Mouse (Mus musculus): ENCODE results near the gene Slc27a3.
"Not testable (repeated sequence)": the region's sequence is repeated elsewhere in the genome, so short reads cannot be mapped to it uniquely, and the experiment has no call there.

Gene Slc27a3

DNA sequence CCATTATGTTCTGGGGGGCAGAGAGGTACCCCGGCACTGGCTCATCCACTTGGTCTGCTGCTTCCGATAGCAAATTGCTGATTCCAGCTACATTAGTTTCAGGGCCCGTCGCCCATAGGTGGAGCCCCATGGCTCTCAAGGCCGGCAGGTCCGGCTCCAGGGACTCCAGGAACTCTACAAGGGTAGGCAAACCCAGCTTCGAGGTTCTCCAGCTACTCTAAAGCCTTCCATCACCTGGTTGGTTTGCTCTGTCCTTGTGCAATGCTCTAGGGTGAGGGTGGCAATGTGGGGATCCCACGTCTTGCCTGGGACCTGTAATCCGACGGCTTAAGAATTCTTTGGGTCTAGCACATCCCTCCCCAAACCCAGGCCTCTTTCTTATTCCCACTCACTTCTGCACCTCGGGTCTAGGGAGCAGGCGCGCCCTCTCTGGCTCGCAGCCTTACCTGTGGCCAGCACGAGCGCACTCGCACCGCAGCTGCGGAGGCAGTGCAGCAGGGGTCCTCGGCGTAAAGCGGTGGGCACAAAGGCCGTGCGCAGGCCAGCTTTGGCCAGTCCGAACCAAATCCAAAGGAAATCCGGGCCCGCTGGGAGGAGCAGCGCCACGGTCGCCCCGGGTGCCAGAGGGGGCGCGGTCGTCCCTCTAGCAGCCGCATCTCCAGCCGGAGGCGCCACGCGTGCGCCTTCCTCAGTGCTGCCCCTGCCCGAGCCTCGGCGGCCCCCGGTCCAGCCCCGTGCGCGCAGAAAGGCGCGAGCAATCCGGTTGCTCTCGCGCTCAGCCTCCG lies 820 bp downstream of the Slc27a3 start:
- peak; percentile 52 for DNase-seq

DNA sequence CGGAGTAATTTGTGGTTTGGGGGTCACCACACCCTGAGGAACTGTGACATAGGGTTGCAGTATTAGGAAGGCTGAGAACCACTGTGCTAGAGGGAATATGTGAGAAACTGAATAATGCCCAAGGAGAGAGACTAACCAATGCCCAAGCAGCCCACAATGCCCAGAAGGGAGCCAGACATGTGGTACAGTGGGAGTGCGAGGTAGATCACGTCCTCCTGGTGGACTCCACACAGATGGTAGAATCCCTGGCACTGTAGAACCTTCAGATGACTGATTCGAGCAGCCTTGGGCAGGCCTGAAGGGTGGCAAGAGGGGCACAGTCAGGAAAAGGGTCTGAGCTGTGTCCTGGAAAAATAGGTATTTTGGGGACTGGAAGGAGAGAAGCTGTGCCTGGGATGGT lies 1.5 kb downstream of the Slc27a3 start:
- no peak for DNase-seq

DNA sequence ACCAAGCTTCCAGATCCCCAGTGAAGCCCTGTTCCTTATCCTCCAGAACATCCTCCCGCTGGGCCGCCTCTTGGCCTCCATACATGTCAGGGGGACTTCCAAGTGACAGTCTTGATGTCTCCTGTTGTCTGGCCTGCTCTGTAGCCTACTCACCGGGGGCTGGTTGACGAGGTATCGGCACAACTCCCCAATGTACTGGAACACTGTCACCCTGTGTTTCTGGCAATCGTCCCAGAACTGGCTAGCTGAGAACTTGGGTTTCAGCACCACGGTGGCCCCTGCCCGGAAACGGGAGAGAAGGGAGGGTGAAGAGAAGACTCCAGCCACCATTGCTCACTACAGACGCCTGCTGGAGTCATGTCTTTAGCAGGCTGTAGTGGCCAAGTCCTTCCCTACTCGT lies 2.3 kb downstream of the Slc27a3 start:
- peak; percentile 39 for DNase-seq

DNA sequence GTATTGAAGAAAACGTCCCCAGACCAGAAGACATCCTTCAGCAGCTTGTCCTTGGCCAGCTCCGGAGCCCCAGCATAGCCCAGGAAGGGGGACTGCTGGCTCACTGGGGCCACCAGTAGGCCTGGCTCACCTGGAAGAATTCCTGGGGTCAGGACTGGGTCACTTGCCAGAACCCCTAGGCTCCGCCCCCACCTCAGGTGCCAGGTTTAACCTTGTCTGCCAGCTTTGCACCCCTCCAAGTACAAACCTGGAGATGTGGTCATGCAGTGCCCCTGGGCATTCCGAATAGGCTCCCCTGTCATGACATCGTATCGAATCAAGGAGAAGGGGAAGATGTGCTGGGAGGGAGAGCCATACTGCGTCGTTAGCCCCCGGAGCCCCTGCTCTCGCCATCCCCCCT lies 2.9 kb downstream of the Slc27a3 start:
- no peak for DNase-seq

DNA sequence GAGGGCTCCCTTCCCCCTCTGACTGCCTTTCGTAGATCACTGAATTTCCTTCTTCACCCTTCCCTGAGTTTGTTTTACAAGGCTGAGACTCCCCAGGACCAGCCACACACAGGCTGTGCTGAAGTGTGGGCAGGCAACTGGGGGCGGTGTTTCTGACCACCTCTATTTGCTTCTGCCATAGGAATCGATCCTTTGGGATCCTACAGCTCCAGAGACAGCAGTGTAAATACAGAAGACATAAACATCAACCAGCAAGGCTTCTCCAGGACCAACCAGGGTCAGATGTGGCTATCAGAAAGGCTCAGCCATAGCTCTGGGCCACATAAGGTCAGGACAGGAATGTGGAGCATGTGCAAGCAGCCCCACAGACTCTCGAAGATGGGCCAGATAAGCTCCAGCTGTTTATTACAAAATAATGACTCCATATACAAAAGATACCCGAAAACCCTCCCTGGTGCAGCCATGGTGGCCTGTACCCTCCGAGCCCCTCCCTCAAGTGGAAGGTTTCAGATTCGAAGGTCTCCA lies 4.8 kb downstream of the Slc27a3 start:
- no peak for DNase-seq

DNA sequence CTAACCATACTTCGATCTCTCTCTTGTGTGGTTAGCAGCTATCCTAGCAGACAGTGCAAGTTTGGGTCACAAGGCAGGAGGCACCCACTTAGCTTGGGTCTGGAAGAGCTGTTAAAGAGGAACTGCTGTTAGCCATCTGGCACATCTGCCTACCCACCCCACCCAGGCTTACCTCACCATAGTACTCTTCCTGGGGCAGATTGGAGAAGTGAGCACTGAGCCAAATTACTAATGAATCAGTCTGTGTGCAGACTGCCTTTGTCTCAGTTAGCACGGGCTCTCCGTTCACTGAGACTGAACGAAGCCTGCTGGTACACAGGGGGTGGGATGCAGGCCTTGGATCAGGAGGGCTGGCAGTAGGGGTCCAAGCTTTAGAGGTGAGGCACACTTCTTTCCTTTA lies 6.0 kb downstream of the Slc27a3 start:
- DNase-seq: peak; percentile 61

DNA sequence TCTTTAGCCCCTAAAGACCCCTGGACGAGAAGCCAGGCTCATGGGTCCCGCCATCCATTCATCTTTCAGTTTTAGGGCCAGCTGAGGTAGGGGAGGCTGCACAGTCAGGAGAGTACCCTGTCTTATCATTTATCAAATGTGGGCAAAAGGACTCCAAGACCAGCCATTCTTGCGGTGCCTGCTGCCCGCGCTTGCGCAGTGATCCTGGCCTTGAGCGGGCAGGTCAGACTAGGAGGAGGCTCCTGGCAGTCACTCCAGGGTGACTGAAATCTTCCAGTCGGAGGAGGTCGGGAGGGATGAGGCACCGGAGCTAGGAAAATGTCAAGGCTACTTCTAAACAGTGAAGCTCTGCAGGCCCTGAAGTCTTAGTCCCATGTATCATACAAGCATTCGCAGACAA lies 8.0 kb downstream of the Slc27a3 start:
- DNase-seq: no peak

DNA sequence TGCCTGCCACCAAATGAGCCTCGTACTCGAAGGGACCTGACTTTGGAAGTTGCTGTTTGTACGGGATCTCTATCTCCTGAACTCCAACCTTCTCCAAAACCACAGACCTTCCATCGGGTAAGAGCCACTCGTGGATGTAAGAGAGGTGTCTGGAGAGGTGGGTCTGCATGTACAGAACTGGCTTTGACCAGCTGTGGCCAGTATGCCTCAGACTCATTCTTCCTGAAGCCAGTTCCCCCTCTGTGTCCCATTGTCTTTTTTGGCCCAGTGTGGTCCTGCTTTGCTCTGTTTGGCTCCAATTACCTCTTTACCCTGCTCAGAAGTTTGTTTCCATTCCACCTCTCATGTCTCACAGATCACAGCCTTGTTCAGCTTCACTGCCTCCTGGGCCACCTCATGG lies 11.2 kb downstream of the Slc27a3 start:
- no peak for DNase-seq

DNA sequence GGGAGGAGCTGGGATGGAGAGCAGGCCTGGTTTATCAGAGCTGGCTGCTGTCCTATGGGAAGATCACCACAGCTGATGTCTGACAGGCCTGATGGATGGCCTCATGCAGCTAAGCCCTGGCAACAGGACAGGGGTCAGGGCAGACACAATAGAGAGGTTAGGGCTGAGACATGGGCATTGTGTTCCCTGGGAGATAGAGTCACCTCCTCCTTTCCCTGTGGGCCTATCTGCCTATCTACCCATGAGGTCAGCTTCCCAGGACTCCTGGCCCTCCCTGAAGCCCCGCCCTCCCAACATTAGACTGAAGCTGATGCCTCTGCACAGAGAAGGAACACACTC lies 13.5 kb downstream of the Slc27a3 start:
- peak; percentile 21 for DNase-seq

DNA sequence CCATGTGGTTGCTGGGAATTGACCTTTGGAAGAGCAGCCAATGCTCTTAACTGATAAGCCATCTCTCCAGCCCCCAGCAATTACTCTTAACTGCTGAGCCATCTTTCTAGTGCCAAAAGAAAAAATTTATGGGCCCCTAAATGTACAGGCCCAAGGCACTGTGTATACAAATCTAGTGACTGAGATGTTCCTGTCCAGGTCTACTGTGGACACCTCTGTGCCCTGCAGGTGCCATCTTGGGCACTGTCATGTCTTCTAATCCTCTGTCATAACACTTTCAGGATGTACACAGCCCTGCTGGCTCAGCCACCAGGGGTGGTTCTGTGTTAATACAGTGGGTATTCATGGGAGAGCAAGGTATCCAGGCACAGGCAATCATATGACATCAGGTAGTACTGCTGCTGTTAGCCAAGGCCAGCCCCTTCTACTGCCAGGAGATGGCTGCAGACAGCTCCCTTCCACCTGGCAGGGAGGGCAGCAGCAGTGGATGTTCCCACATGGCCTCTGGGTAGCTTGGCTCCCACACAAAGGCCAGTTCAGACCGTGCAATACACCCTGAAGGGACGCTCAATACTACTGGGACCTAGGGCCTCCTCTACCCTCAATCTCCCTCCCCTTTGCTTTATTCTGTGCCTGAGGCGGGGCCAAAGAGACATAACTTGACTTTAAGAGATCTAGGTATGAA lies 14.0 kb downstream of the Slc27a3 start:
- DNase-seq: no peak

DNA sequence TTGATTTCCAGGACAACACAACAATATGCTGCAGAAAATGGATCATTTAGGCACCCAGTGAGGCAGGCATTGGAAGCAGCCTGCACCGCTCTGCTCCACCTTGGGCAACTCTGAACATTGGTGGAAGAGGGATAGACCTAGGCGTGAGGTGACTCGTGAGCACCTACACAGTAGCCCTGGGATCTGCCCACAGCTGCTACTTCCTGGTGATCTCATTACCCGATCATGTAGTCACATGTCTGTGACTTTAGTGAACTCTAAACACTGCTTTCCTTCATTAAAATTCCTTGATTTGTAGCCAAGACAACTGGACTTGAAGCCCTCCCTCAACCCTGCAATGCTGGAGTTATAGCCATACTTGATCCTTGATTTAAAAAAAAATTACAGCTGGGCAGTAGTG lies 15.4 kb downstream of the Slc27a3 start:
- no peak for DNase-seq

DNA sequence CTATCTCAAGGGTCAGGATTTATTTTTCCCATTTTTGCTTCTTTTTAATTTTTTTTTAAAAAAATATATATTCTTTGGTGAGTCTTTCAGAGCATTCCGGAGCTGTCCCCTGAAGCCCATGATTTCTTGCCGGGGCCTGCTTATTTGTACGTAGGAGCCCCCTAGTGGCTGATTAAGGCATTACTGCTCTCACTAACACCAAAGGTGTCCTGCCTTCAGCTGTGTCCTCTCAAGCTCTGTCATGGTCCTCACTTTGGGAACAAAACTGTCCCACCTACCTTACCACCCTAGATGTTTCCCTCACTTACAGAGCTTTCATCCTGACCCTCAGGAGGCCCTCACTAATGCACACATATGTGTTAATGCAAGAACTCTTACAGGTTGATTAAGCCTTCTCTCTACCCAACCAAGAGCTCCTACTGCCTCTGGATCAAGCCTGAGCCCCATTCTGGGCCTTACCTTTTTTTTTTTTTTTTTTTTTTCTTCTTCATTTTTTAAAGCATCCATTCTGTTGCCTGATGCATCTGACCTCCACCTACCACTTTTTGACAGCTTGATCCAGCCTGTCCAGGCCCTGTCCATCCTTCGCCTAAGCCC lies 16.2 kb downstream of the Slc27a3 start:
- peak; percentile 96 for DNase-seq

DNA sequence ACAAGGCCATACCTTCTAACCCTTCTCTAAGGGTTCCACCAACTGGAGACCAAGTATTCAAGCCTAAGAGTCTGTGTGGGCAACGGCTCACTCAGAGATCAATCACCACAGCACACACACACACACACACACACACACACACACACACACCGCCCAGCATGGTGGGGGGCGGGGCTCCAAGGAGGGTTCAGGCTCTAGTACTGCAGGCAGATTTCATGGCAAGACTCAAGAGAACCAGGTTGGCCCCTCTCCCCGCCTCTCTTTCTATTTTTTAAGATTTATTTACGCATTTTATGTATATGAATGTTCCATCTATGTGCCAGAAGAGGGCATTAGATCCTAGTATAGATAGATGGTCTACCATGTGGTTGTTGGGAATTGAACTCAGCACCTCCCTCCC lies 16.9 kb downstream of the Slc27a3 start:
- DNase-seq: no peak

DNA sequence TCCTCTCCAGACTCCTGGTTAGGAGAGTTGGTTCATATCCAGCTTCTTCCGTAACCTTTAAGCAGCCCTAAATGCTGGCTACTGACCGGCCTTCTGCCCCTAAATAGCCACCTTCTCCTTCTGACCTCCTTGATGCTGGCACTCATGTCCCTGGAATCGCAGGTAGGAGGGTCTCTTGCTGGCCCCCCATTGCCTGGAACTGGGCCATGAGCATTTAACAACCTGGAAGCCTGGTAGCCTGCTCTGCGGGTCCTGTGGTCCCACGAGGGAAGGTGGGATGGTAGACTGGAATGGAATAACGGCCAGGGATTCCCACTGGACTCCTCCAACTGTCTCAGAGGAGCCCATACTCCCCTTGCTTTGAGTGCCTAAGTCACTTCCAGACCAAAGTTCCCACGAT lies 17.9 kb downstream of the Slc27a3 start:
- no peak for DNase-seq

DNA sequence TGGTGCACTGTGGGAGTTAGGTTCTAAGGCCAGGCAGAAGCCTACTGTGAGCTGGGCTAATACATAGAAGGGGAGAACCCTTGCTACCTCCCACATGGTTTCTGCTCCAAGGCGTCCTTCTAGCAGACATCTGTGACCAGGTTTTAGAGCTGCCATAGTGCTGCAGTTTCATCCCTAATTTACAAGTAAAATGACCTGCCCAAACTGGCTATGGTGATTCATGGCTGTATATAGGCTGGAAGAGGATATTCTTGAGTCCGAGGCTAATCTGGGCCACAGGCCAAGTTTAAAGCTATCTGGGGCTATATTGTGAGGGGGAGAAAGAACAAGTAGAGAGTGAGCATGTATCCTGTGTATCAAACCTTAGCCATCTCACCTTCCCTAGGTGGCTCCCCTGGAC lies 20.7 kb downstream of the Slc27a3 start:
- DNase-seq: no peak

DNA sequence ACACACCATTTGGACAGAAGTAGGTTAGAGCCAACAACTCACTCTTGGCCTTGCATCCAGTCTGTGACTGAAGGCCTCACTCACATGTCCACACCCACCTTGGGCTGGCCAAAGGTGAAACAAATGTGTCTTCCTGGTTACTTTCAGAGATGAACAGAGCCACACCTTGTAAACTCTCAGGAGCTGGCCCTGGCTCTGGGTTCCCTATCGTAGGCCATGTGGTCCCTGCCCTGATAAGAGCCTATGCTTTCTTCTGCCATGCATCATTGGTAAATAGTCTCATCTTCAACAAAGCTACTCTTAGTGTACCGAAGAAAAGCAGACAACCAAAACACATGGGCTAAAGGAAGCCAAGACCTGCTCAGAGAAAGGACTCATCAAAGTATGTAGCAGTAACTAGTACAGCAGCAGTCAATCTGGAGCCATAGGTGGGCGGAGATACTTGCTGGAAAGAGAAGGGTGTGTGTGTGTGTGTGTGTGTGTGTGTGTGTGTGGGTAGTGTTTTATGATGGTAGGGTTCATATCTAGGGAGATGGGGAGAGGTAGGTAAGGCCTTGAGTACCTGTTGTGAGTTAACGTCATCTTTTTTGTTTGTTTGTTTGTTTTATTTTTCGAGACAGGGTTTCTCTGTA lies 22.6 kb downstream of the Slc27a3 start:
- DNase-seq: no peak

DNA sequence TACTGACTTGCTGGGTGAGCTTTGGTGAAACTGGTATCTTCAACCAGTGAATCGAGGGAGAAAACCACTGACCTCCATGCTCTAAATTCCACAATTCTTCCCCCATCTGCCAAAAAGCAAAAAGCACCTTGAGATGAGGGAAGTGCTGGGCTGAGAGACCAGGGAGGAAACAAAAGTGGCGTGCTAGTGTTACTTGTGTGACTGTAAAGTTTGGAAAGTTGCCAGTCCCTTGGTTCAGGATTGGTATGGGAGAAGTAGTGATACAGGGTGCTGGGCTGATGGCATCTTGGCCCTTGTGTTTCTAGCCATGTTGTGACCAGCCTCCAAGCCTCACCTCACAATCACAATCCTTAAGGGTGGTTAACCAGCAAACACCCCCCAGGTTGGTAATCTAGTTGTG lies 27.4 kb downstream of the Slc27a3 start:
- DNase-seq: no peak

DNA sequence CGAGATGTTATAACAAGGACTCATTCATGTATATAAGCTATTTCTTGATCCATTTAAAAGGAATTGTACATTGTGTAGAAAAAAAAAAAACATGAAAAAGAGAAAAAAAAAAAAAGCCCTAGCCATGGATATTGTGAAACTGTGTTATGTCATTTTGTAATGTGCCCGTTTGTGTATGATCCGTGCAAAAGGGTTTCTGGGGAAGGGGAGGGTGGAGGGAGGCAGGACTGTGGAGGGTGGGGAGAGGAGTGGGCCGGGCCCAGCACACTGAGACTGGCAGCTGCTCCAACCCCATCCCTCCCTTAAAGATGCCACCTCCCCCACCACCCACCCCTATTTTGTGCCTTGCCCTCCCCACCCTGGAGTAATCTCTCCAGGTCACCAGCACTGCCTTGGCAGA lies 28.3 kb downstream of the Slc27a3 start:
- DNase-seq: no peak

DNA sequence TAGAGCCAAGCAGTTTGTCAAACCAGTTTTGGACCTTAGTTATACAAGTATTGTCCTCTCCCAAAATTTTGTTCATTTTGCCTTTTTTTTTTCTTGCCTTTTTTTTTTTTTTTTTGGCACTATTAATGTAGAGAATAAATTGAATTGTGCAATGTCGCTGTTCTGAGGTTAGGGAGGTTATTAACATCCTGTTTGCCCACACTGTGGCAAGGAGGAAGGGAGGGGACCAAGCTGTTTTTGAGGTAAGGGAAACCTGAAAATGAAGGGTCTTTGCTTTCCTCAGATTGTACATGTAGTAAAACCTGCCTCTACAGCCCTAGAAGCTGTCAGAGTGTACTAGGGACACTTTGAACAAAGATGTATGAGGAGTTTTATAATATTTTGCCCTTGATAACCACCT lies 30.5 kb downstream of the Slc27a3 start:
- no peak for DNase-seq

DNA sequence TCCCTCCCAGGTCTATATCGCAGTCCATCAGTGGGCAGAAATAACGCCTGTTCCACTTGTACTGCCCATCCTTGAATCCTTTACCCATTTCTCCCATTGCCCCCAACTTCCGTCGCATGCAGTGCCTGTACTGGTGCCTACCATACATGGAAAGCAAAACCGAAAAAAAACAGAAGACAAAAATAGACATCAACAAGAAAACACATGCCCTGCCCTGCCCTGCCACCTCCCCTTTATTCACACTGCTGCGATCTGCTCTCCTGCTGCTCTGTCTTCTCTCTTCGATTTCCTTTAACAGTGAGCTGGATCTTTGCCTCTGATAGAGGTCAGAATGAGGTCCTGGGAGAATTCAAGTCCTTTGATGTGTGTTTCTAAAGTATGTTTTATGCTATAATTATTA lies 31.8 kb downstream of the Slc27a3 start:
- no peak for DNase-seq

DNA sequence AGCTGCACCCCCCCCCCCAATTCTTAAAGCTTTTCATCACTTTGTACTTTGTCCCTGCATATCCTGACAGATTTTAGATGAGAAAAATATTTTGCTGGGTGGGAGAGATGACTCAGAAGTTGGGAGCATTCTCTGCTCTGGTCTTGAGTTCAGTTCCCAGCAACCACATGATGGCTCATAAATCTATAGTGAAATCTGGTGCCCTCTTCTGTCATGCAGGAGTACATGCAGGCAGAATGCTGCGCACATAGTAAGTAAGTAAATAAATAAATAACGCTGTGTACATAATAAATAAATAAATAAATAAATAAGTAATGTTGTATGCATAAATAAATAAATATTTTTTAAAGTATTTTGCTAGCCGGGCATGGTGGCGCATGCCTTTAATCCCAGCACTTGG lies 41.9 kb downstream of the Slc27a3 start:
- no peak for DNase-seq

DNA sequence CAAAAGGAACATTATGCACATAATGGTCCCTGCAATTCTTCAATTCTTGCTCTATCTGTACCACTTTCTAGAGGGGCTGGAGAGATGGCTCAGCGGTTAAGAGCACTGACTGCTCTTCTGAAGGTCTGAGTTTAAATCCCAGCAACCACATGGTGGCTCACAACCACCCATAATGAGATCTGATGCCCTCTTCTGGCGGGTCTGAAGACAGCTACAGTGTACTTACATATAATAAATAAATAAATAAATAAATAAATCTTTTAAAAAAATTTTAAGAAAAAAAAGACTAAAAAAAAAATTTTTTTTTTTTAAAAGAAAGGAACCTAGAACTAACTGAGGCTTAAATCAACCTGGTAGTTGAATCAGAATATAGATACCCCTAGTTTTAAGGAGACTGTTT lies 46.9 kb downstream of the Slc27a3 start:
- DNase-seq: not testable (repeated sequence)

DNA sequence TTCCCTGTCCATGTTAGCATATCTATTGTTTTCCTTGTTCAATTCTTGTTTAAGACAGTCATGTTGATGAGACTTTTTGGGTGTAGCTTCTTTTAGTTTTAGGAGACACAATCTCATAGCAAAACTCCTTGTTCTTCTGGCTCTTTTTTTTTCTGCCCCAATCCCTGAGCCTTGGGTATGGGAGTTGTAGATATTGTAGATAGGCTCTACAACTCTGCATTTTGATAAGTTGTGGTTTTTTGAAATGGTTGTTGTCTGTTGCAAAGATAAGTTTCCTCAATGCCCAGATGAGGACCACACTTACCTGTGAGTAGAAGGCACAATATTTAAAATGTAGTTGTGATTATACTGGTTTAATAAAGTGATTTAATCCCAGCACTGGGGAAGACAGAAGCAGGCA lies 49.6 kb downstream of the Slc27a3 start:
- no peak for DNase-seq

DNA sequence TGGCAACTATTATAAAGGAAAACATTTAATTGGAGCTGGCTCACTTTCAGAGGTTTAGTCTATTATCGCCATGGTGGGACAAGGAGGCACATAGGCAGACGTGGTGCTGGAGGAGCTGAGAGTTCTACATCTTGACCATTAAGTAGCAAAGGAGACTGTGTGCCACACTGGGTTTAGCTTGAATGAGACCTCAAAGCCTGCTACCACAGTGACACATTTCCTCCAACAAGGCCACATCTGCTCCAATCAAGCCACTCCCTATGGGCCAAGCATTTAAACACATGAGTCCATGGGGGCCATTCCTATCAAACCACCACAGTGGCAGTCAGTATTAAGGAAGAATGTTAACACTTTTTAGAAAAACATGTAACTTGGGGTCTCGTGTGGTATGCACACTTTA lies 51.5 kb downstream of the Slc27a3 start:
- DNase-seq: no peak
